Mouse (Mus musculus): ENCODE data around the gene Tnrc6a. TPM values are rescaled to one million over a fixed set of nuclear protein-coding genes. Genes with fewer than 3 reads are reported as not detected.

The Tnrc6a gene
- 42.9 and 46.6 TPM in 2 replicates for total RNA-seq (2012; rRNA removed)

GRCm38 (mm10) chr7:123123665-123124298 lies at the start of gene Tnrc6a:
Tnrc6a (plus strand) TSS chr7:123123885.
- H3K4me3 ChIP-seq (ENCODE audit: insufficient read depth in 1 of 2, low read depth in 1 of 2, low read length in 2 of 2, poor library complexity in 1 of 2, severe bottlenecking in 1 of 2), result peak within 1 kb of the TSS; percentile 98 to 99
- peaks cover 0 to 6% of the 10 kb centered on the region in 2 experiments; a peak in 1 of 4 replicates for H3K4me1 ChIP-seq (ENCODE audit: control insufficient read depth in 2 of 2, insufficient read depth in 2 of 2, low read length in 2 of 2, poor library complexity in 1 of 2)
- peak; percentile 80 for DNase-seq (ENCODE audit: low read depth, low spot score)
- H3K9ac ChIP-seq (ENCODE audit: insufficient read depth, low read depth, low read length, poor library complexity, severe bottlenecking), result peak within 1 kb of the TSS; percentile 99
- H3K27ac ChIP-seq (ENCODE audit: insufficient read depth, low read depth, low read length, poor library complexity, severe bottlenecking), result peak within 1 kb of the TSS; percentile 95
- peaks cover 2% of the 10 kb centered on the region for H3K36me3 ChIP-seq (ENCODE audit: control insufficient read depth, insufficient read depth, low read length, poor library complexity, severe bottlenecking)
- no peaks in the 10 kb centered on the region for H3K9me3 ChIP-seq (ENCODE audit: control insufficient read depth, insufficient read depth, low read depth, low read length)
- TF ChIP-seq MAFK (IDR thresholded peaks at IDR 0.05; ENCODE audit: insufficient read depth, low read depth, low read length) (peak; percentile 71), ZNF384 (IDR thresholded peaks at IDR 0.05; ENCODE audit: low read depth, low read length) (peak; percentile 99), ZC3H11A (IDR thresholded peaks at IDR 0.05; ENCODE audit: borderline replicate concordance, low read depth, low read length) (no peak), HCFC1 (IDR thresholded peaks at IDR 0.05; ENCODE audit: borderline replicate concordance, insufficient read depth, low read length) (peak; percentile 69; the same call in 1 of the 2 replicates), CHD2 (IDR thresholded peaks at IDR 0.05; ENCODE audit: low read depth, low read length) (no peak)
- in situ Hi-C loops (cut with MboI; ENCODE audit: low sequenced_read_pairs in 2 of 2, unreplicated experiment in 2 of 2), result no loop called here

GRCm38 (mm10) chr7:123082236-123082635 lies 41.4 kb upstream of the Tnrc6a start:
- TF ChIP-seq MAFK (IDR thresholded peaks at IDR 0.05; ENCODE audit: insufficient read depth, low read depth, low read length) (no peak), ZNF384 (IDR thresholded peaks at IDR 0.05; ENCODE audit: low read depth, low read length) (no peak), CHD2 (IDR thresholded peaks at IDR 0.05; ENCODE audit: low read depth, low read length) (no peak), ZC3H11A (IDR thresholded peaks at IDR 0.05; ENCODE audit: borderline replicate concordance, low read depth, low read length) (no peak), HCFC1 (IDR thresholded peaks at IDR 0.05; ENCODE audit: borderline replicate concordance, insufficient read depth, low read length) (no peak)
- Histone ChIP-seq H3K36me3 (ENCODE audit: control insufficient read depth, insufficient read depth, low read length, poor library complexity, severe bottlenecking) (no peaks in the 10 kb centered on the region), H3K9me3 (ENCODE audit: control insufficient read depth, insufficient read depth, low read depth, low read length) (no peaks in the 10 kb centered on the region), H3K4me3 (ENCODE audit: insufficient read depth in 1 of 2, low read depth in 1 of 2, low read length in 2 of 2, poor library complexity in 1 of 2, severe bottlenecking in 1 of 2) (no peak overlapping the region), H3K27ac (ENCODE audit: insufficient read depth, low read depth, low read length, poor library complexity, severe bottlenecking) (no peak overlapping the region), H3K4me1 (ENCODE audit: control insufficient read depth in 2 of 2, insufficient read depth in 2 of 2, low read length in 2 of 2, poor library complexity in 1 of 2) (peaks cover 0 to 7% of the 10 kb centered on the region in 2 experiments; a peak in 2 of 4 replicates), H3K9ac (ENCODE audit: insufficient read depth, low read depth, low read length, poor library complexity, severe bottlenecking) (no peak overlapping the region)
- in situ Hi-C loops (cut with MboI; ENCODE audit: low sequenced_read_pairs in 2 of 2, unreplicated experiment in 2 of 2), result no loop called here
- DNase-seq (ENCODE audit: low read depth, low spot score), result no peak

GRCm38 (mm10) chr7:123083441-123084123 lies 40.1 kb upstream of the Tnrc6a start:
- Histone ChIP-seq H3K4me3 (ENCODE audit: insufficient read depth in 1 of 2, low read depth in 1 of 2, low read length in 2 of 2, poor library complexity in 1 of 2, severe bottlenecking in 1 of 2) (no peak overlapping the region), H3K4me1 (ENCODE audit: control insufficient read depth in 2 of 2, insufficient read depth in 2 of 2, low read length in 2 of 2, poor library complexity in 1 of 2) (peaks cover 0 to 7% of the 10 kb centered on the region in 2 experiments; a peak in 2 of 4 replicates), H3K9me3 (ENCODE audit: control insufficient read depth, insufficient read depth, low read depth, low read length) (no peaks in the 10 kb centered on the region), H3K36me3 (ENCODE audit: control insufficient read depth, insufficient read depth, low read length, poor library complexity, severe bottlenecking) (no peaks in the 10 kb centered on the region), H3K9ac (ENCODE audit: insufficient read depth, low read depth, low read length, poor library complexity, severe bottlenecking) (no peak overlapping the region), H3K27ac (ENCODE audit: insufficient read depth, low read depth, low read length, poor library complexity, severe bottlenecking) (no peak overlapping the region)
- no peak for DNase-seq (ENCODE audit: low read depth, low spot score)
- TF ChIP-seq CHD2 (IDR thresholded peaks at IDR 0.05; ENCODE audit: low read depth, low read length) (no peak), HCFC1 (IDR thresholded peaks at IDR 0.05; ENCODE audit: borderline replicate concordance, insufficient read depth, low read length) (no peak), MAFK (IDR thresholded peaks at IDR 0.05; ENCODE audit: insufficient read depth, low read depth, low read length) (no peak), ZNF384 (IDR thresholded peaks at IDR 0.05; ENCODE audit: low read depth, low read length) (no peak), ZC3H11A (IDR thresholded peaks at IDR 0.05; ENCODE audit: borderline replicate concordance, low read depth, low read length) (no peak)
- in situ Hi-C loops (cut with MboI; ENCODE audit: low sequenced_read_pairs in 2 of 2, unreplicated experiment in 2 of 2), result no loop called here

DNA sequence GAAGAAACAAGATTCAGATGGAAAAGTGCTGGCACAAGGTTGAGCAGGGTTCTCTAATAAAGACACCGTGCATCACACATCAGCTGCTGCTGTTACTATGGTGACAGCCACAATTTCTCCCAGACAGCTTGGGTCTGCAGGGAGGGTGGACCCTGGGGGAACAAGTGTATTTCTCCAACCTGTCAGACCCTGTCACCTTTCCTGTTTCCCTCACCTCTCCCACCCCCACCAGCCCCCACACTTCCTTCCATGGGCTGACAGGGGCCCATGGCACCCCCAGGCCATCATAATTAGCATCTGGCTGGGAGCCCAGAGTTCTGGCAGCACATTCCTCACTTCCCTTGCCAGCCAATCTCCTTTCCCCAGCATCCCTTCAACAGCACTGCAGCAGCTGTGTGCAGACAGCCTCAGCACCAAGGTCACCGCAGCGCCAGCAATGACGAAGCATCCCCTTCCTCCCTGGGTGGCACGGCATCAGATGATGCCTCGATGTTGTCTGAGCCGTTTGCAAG lies 39.4 kb upstream of the Tnrc6a start:
- Histone ChIP-seq H3K27ac (ENCODE audit: insufficient read depth, low read depth, low read length, poor library complexity, severe bottlenecking) (no peak overlapping the region), H3K9me3 (ENCODE audit: control insufficient read depth, insufficient read depth, low read depth, low read length) (no peaks in the 10 kb centered on the region), H3K4me3 (ENCODE audit: insufficient read depth in 1 of 2, low read depth in 1 of 2, low read length in 2 of 2, poor library complexity in 1 of 2, severe bottlenecking in 1 of 2) (no peak overlapping the region), H3K4me1 (ENCODE audit: control insufficient read depth in 2 of 2, insufficient read depth in 2 of 2, low read length in 2 of 2, poor library complexity in 1 of 2) (peaks cover 0 to 7% of the 10 kb centered on the region in 2 experiments; a peak in 2 of 4 replicates), H3K9ac (ENCODE audit: insufficient read depth, low read depth, low read length, poor library complexity, severe bottlenecking) (no peak overlapping the region), H3K36me3 (ENCODE audit: control insufficient read depth, insufficient read depth, low read length, poor library complexity, severe bottlenecking) (no peaks in the 10 kb centered on the region)
- no peak for DNase-seq (ENCODE audit: low read depth, low spot score)
- TF ChIP-seq MAFK (IDR thresholded peaks at IDR 0.05; ENCODE audit: insufficient read depth, low read depth, low read length), result no peak
- TF ChIP-seq CHD2 (IDR thresholded peaks at IDR 0.05; ENCODE audit: low read depth, low read length), result no peak
- TF ChIP-seq ZC3H11A (IDR thresholded peaks at IDR 0.05; ENCODE audit: borderline replicate concordance, low read depth, low read length), result no peak
- TF ChIP-seq ZNF384 (IDR thresholded peaks at IDR 0.05; ENCODE audit: low read depth, low read length), result no peak
- in situ Hi-C loops (cut with MboI; ENCODE audit: low sequenced_read_pairs in 2 of 2, unreplicated experiment in 2 of 2), result no loop called here

Data from ES-E14 (cell line).